Mouse (Mus musculus) erythroid progenitor cell, adult 5-6 weeks (primary cell): ENCODE results near the gene Brinp3. TPM values are rescaled to one million over a fixed set of nuclear protein-coding genes. Genes with fewer than 3 reads are reported as not detected.

Experiments
- ATAC-seq: replicated peaks from 2 replicates; pipeline ENCODE4 v1.8.0; 2016; ENCODE audit warnings: moderate number of reproducible peaks, mild to moderate bottlenecking, moderate TSS enrichment, inconsistent platforms; ENCODE audit not compliant: poor library complexity, low FRiP score, severe bottlenecking
- total RNA-seq, 2 experiments: library from RNA; stranded (forward) in 1 of 2; stranded (reverse) in 1 of 2; fragments of 150-400 nt in 1 of 2; fragments of 186-747, 209-891 nt in 1 of 2; gene quantifications; 2 replicates each; pipeline versions ENCODE4 v1.2.3 to v1.2.4; 2015 to 2017; ENCODE audit warnings: low replicate concordance in 2 of 2

Brinp3 gene
- total RNA-seq, 2 experiments from 2014 or later: not detected

DNA sequence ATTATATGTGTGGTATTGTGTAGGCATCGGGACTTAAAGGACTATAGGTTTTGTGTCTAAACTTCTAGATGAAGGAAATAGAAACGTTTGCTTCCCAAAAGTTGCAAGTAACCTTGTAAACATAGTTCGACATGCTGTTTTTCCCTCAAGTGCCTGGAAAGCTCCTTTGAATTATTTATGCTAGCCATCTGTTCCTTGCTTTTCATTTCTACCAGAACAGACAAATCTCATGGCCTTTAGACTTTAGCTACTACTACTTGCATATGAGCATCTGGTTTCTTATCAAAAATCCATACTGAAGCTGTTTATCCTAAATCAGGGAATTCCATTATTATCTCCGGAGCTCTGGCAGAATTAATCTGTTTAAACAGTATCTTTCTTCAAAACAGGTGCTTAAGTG is 288.7 kb downstream of the Brinp3 start:
- ATAC-seq: no peak

DNA sequence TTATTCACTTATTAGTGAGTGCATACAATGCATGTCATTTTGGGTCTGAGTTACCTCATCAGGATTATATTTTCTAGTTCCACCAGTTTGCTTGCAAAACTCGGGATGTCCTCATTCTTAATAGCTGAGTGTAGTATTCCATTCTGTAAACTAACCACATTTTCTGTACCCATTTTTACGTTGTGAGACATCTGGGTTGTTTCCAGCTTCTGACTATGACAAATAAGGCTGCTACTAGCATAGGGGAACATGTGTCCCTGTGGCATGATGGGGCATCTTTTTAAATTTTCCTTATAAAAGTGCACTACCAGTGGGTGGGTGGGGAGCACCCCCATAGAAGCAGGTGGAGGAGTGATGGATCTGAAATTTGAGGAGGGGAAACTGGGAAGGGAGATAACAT is 292.7 kb downstream of the Brinp3 start:
- no peak for ATAC-seq

DNA sequence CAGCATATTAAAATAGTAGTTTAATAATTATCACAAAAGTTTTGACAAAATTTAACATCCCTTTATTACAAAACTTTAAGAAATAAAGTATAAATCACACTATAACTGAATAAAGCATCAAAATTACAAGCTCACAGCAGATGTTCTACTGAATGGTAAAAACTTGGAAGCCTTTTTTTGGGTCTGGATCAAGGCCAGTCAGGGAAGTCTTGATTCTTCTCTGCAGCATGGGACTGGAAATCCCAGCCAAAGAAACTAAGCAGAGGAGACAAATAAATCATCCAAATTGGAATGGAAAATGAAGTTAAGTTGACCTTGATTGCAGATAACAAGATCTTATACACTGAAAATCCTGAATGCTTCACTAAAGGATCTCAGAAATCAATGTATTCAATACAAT is 298.3 kb downstream of the Brinp3 start:
- ATAC-seq: no peak

DNA sequence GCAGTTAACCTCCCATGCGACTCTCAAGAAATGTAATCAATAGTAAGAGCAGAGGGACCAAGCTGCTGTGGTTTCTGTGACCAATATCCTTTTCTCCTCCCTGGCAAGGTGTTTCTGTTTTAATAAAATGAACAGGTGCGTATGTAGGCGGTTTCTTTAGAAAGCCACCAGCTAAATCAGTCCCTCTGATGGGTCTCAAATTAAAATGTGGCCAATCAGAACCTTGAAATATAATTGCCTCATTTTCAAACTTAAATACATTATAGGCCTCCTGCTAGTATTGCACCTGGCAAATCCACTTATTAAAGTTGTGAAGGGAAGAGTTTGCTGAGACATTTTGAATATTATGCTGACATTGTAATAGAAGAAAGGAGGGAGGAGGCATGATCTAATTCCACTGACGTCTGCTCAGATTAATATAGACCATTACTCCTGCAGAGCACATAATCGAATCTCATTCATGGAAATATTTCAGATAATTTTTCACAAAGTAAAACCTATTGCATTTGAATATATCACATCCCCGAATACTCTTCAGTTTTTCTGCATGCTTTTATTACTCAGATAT is 305.5 kb downstream of the Brinp3 start:
- ATAC-seq: no peak

DNA sequence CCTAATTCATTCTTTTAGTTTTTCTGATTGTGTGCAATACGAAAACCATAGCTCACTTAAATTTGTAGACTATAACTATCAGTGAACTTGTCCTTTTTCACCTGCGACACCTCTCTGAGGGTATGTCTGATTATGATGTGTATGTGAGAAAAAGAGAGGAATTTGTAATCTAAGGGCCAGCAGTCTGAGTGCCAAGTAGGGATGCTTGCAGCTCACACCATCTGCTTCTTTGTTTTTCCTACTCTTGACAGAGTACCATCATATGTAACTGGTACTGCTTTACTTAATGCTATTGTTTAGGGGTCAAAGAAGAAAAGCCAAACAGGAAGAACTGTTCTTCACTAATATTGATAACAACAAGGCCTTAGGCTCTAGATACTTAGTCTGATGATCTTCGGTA is 307.3 kb downstream of the Brinp3 start:
- no peak for ATAC-seq

DNA sequence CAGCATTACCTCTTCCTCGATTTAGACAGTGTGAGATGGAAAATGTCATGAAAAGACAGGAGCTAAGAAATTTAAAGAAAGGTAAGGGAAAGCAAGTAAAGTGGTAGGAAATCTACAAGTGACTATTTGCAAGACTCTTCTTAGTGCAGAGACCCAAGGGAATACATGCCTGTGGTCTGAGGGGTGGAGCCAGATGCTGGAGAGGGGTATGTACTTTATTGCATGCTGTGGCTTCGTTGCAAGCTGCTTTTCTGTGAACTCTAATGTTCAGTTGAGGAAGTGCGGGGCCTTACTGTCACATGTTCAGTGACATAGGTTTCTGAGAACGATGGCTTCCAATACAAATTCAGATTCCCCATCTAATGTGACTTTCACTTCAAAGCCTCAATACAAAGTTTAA is 313.2 kb downstream of the Brinp3 start:
- ATAC-seq: no peak

DNA sequence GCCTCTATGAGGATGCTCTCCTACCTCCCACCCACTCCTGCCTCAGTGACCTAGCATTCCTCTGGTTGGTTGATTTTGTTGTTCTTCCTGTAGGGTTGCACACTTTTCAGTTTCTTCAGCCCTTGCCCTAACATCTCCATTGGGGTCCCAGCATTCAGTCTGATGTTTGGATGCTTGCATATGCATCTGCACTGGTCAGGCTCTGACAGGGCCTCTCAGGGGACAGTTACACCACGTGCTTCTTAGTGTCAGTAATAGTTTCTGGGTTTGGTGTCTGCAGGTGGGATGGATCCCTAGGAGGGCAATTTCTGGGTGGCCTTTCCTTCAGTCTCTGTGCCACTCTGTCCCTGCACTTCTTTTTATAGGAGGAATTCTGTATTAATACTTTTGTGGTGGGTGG is 339.3 kb downstream of the Brinp3 start:
- ATAC-seq: no peak

DNA sequence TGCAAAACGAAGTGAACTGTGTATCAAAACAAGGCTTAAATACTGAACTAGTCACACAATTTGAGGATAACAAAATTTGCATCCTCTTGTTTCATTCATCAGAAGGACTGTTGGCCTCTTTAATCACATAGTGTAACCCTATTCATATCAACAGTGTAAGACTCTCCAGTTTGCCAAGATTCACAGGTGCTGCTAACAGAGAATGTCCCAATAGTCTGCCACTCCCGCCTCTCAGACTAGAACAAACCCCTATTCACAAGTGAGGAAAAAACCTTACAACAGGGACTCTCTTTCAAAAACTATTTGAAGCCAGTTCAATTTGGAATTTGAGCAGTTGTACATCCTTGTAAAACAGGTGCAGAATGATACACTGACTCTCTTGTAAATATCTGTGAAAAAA is 349.5 kb downstream of the Brinp3 start:
- ATAC-seq: no peak

DNA sequence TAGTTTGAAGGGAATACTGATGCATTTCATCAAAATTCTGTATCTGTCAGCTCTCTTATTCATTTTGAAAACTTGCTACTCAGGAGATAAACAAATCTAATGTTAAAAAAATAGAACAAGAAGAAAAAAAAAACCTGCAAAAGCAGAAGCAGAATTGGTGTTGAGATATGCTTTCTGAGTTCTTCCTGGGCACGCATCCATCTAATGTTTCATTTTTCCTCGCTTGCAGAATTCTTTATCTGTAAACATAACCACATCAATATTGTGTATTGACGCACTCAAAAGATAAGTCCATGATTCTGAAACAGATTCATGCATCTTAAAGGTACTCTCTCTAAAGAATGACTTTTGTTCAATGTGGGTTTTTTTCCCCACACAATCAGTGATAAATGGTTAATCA is 354.3 kb downstream of the Brinp3 start:
- ATAC-seq: no peak

DNA sequence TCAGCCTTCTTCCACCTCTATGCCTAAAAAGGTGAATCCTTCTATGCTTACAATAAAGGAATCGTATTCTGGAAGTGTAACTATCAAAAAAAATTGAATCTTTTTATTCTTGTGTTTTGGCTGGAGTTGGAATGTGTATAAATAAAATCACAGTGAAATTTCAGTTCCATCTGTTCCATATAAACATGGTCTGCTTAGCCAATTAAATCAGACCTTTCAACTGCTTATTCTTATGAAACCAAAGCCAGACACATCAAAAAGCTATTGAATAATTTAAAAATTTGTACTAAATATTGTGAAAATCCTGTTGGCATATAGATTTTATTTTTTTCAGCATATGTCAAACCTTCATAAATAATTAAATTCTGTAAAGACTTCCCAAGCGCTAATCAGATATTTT is 355.6 kb downstream of the Brinp3 start:
- ATAC-seq: no peak

DNA sequence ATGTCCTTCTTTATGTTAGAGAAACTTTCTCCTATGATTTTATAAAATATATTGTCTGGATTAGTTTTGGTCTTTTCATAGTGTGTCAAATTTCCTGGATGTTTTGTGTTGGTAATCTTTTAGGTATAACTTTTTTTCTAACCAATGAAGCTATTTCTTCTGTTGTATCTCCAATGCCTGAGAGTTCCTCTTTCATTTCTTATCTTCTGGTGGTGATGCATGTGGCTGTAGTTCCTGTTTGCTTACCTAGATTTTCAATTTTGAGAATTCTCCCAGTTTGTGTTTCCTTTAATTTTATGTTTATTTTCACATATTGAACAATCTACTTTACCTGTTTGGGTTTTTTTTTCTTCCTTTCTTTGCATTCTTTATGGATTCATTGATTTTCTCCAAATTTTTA is 404.1 kb downstream of the Brinp3 start:
- no peak for ATAC-seq

DNA sequence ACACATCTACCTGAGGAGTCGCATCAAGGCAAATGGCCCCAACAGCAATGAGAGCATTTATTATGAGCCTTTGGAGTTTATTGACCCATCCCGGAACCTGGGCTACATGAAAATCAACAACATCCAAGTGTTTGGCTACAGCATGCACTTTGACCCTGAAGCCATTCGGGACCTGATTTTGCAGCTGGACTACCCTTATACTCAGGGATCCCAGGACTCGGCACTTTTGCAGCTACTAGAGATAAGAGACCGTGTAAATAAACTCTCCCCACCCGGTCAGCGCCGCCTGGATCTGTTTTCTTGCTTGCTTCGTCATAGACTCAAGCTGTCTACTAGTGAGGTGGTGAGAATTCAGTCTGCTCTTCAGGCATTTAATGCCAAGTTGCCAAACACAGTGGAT is 407.1 kb downstream of the Brinp3 start:
- no peak for ATAC-seq

DNA sequence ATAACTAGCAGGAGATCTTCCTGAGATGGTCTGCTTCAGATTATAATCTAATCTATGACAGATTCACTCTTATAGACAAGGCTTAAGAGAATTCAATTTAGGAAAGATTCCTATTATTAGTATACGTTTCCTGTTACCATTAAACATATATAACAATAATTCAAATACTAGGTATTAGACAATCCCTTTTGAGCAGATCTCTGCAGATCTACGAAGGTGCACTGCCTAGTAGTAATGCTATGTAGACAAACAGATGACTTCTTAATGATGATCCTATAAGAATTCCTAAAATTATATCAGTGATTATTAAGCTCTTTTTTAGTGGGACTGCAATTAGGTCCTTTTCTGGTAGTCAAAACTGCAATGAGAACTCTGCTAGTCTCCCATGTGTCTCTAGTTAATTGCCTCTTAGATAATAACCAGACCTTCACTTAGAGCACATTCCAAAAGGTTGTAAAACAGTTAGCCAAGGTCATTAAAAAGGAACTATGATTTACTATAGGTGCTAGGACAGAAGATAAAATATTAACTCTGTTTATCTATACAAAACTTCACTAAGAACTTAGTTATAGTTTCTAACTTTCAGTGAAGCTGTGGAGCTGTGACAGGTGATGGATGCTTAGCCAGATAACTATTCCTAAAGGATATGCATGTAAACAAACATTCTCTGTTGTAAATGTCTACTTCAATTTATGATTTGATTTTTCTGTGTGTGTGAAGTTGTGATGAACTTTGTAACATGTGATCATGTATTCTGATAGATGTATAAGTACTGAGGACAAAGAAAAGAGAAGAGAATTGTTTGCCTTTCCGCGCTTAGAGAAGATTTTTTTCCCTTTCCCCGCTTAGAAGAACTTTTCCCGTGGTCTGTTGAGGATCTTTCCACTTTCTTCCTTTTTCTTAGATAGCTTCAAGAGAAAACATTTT is 445.2 kb downstream of the Brinp3 start:
- ATAC-seq: no peak
